Mouse (Mus musculus) CH12.LX (cell line): ENCODE data around the gene Cops7a. TPM values are rescaled to one million over a fixed set of nuclear protein-coding genes. Genes with fewer than 3 reads are reported as not detected.

ENCODE experiments used
- DNase-seq: peaks from one replicate; pipeline ENCODE4 v3.0.0-alpha.2; 2013; ENCODE audit errors: extremely low read depth
- H3K27ac ChIP-seq: 2 replicates; pipeline ENCODE4 v1.5.1; 2012; ENCODE audit warnings: low read depth, mild to moderate bottlenecking, control low read depth, moderate library complexity; ENCODE audit not compliant: insufficient read depth
- H3K27me3 ChIP-seq: replicated peaks from 2 replicates; pipeline ENCODE3; 2012; ENCODE audit warnings: inconsistent platforms
- H3K36me3 ChIP-seq, 2 experiments: replicated peaks in 1 of 2; 2 replicates each; pipeline versions ENCODE3 to v1.6.1; 2012; ENCODE audit warnings: inconsistent platforms in 1 of 2, low read length in 1 of 2, mild to moderate bottlenecking in 1 of 2, mixed read lengths in 1 of 2, moderate library complexity in 1 of 2; ENCODE audit not compliant: control insufficient read depth in 1 of 2, insufficient read depth in 1 of 2
- H3K4me1 ChIP-seq, 2 experiments: 2 replicates each; pipeline ENCODE4 v1.6.1; 2012; ENCODE audit warnings: inconsistent platforms in 1 of 2, moderate library complexity in 1 of 2; ENCODE audit not compliant: insufficient read depth in 2 of 2, control insufficient read depth in 1 of 2
- H3K4me2 ChIP-seq: 2 replicates; pipeline ENCODE4 v1.6.1; 2012; ENCODE audit warnings: low read depth, mild to moderate bottlenecking, control low read depth; ENCODE audit not compliant: poor library complexity, insufficient read depth, severe bottlenecking
- H3K4me3 ChIP-seq, 3 experiments: fragments of 150-350 bp in 1 of 3; sonication (generic) in 1 of 3; replicated peaks in 1 of 3; 2 replicates each; pipeline versions ENCODE3 to v1.5.1; 2011 to 2012; ENCODE audit warnings: low read depth in 2 of 3, low read length in 2 of 3, mild to moderate bottlenecking in 2 of 3, moderate library complexity in 2 of 3, control low read depth in 1 of 3, improper control_type of control experiment in 1 of 3, inconsistent platforms in 1 of 3, mixed read lengths in 1 of 3; ENCODE audit not compliant: poor library complexity in 1 of 3
- H3K79me2 ChIP-seq: replicated peaks from 2 replicates; pipeline ENCODE4 v1.6.1; 2012; ENCODE audit warnings: mild to moderate bottlenecking, moderate library complexity; ENCODE audit not compliant: control insufficient read depth, poor library complexity, insufficient read depth, severe bottlenecking; ENCODE audit errors: extremely low read depth
- H3K9ac ChIP-seq: 2 replicates; pipeline ENCODE4 v1.6.1; 2012; ENCODE audit warnings: low read depth, mild to moderate bottlenecking, control low read depth, moderate library complexity; ENCODE audit not compliant: insufficient read depth
- H3K9me3 ChIP-seq: replicated peaks from 2 replicates; pipeline ENCODE3; 2012; ENCODE audit warnings: low read length, inconsistent platforms, mixed read lengths
- BHLHE40 ChIP-seq: IDR thresholded peaks from 2 replicates; pipeline ENCODE4 v1.6.1; 2011; ENCODE audit warnings: mild to moderate bottlenecking, low read depth, low read length, improper control_type of control experiment
- CHD1 ChIP-seq: IDR thresholded peaks from 2 replicates; pipeline ENCODE4 v1.6.1; 2012; ENCODE audit warnings: low read depth, low read length, improper control_type of control experiment, inconsistent platforms
- CHD2 ChIP-seq: IDR thresholded peaks from 2 replicates; pipeline ENCODE4 v1.6.1; 2011; ENCODE audit warnings: low read length, improper control_type of control experiment
- ELF1 ChIP-seq: IDR thresholded peaks from 2 replicates; pipeline ENCODE4 v1.6.1; 2014; ENCODE audit warnings: low read depth, mild to moderate bottlenecking, inconsistent platforms, low read length, improper control_type of control experiment
- ETS1 ChIP-seq: conservative IDR thresholded peaks from 2 replicates; pipeline ENCODE4 v1.6.1; 2012; ENCODE audit warnings: low read depth, mild to moderate bottlenecking, inconsistent platforms, low read length, improper control_type of control experiment, moderate library complexity
- MAX ChIP-seq: IDR thresholded peaks from 2 replicates; pipeline ENCODE4 v1.6.1; 2011; ENCODE audit warnings: low read length, improper control_type of control experiment
- NELFE ChIP-seq: IDR thresholded peaks from 2 replicates; pipeline ENCODE4 v1.6.1; 2011; ENCODE audit warnings: low read depth, low read length, improper control_type of control experiment
- NRF1 ChIP-seq: IDR thresholded peaks from 2 replicates; pipeline ENCODE4 v1.6.1; 2014; ENCODE audit warnings: low read depth, mild to moderate bottlenecking, inconsistent platforms, low read length, improper control_type of control experiment, moderate library complexity
- POLR2AphosphoS2 ChIP-seq: IDR thresholded peaks from 2 replicates; pipeline ENCODE4 v1.6.1; 2011; ENCODE audit warnings: low read depth, low read length, improper control_type of control experiment
- RCOR1 ChIP-seq: conservative IDR thresholded peaks from 2 replicates; pipeline ENCODE4 v1.6.1; 2012; ENCODE audit warnings: low read depth, mild to moderate bottlenecking, inconsistent platforms, low read length, improper control_type of control experiment
- SIN3A ChIP-seq: IDR thresholded peaks from 2 replicates; pipeline ENCODE4 v1.6.1; 2012; ENCODE audit warnings: low read length, improper control_type of control experiment, inconsistent platforms
- TBP ChIP-seq: conservative IDR thresholded peaks from 2 replicates; pipeline ENCODE4 v1.6.1; 2011; ENCODE audit warnings: low read depth, low read length, improper control_type of control experiment
- UBTF ChIP-seq: IDR thresholded peaks from 2 replicates; pipeline ENCODE4 v1.6.1; 2012; ENCODE audit warnings: low read depth, mild to moderate bottlenecking, inconsistent platforms, low read length, improper control_type of control experiment, moderate library complexity
- ZC3H11A ChIP-seq: IDR thresholded peaks from 2 replicates; pipeline ENCODE4 v1.6.1; 2012; ENCODE audit warnings: low read depth, mild to moderate bottlenecking, inconsistent platforms, low read length, improper control_type of control experiment
- ZNF384 ChIP-seq: IDR thresholded peaks from 2 replicates; pipeline ENCODE4 v1.6.1; 2012; ENCODE audit warnings: low read depth, low read length, improper control_type of control experiment, inconsistent platforms
- dilution Hi-C: fragments of 300-500 bp; cut with MboI; formaldehyde crosslinking; loops from 2 replicates; pipeline ENCODE4 v1.14.3; 2020; ENCODE audit warnings: low sequenced_read_pairs; ENCODE audit not compliant: extremely low pct_unique_long_range_greater_than_20kb, extremely low pct_ligation_motif_present
- in situ Hi-C: fragments of 300-500 bp; cut with MboI; formaldehyde crosslinking; loops from 3 replicates; pipeline ENCODE4 v1.14.3; 2019; ENCODE audit warnings: low sequenced_read_pairs, low pct_ligation_motif_present, low pct_unique_long_range_greater_than_20kb, mixed read lengths
- polyA plus RNA-seq: library from polyadenylated mRNA; unstranded; fragments of >175 nt; gene quantifications from 2 replicates; pipeline ENCODE4 v1.2.1, GENCODE M21; 2012; ENCODE audit warnings: low read depth; ENCODE audit not compliant: insufficient read length
- total RNA-seq, 2 experiments: library from RNA; depleted of rRNA; stranded (reverse); fragments of 300-350 nt in 1 of 2; fragments of >200 nt in 1 of 2; gene quantifications; 2 replicates each; pipeline ENCODE4 v1.2.3; 2012 to 2014

Gene Cops7a
- total and polyA plus RNA-seq, 3 experiments = 73.2 to 114 (median 104) TPM

- Histone ChIP-seq H3K9ac (no peak overlapping the region), H3K36me3 (no peaks in the 10 kb centered on the region), H3K4me3 (no peak overlapping the region), H3K27ac (no peak overlapping the region), H3K4me1 (peaks cover 0 to 19% of the 10 kb centered on the region in 2 experiments; a peak in 3 of 4 replicates), H3K9me3 (no peaks in the 10 kb centered on the region), H3K27me3 (no peaks in the 10 kb centered on the region), H3K79me2 (no peaks in the 10 kb centered on the region), H3K4me2 (no peak overlapping the region)
- in situ Hi-C loops = no loop called here
- no peak for DNase-seq
- dilution Hi-C loops = no loop called here
- TF ChIP-seq ZNF384 (no peak), NRF1 (no peak), TBP (no peak), RCOR1 (no peak), ZC3H11A (no peak), MAX (no peak), UBTF (no peak), NELFE (no peak), ELF1 (no peak), POLR2AphosphoS2 (no peak), SIN3A (no peak), CHD2 (no peak)
These were observed 39.4 kb downstream of the Cops7a start for GRCm38 (mm10) chr6:124925941-124926340.

- no peak for TF ChIP-seq CHD2
- Histone ChIP-seq H3K4me3 (no peak overlapping the region), H3K9me3 (no peaks in the 10 kb centered on the region), H3K27ac (no peak overlapping the region), H3K4me2 (no peak overlapping the region), H3K79me2 (no peaks in the 10 kb centered on the region), H3K36me3 (no peaks in the 10 kb centered on the region), H3K4me1 (peaks cover 0 to 23% of the 10 kb centered on the region in 2 experiments; a peak in 3 of 4 replicates), H3K9ac (no peak overlapping the region), H3K27me3 (no peaks in the 10 kb centered on the region)
- in situ Hi-C loops = no loop called here
- dilution Hi-C loops = no loop called here
- no peak for DNase-seq
These were observed 40.1 kb downstream of the Cops7a start for GRCm38 (mm10) chr6:124925173-124925793.

- peak; percentile 52 for DNase-seq
- in situ Hi-C loops = no loop called here
- H3K4me3 ChIP-seq = no peak overlapping the region
- dilution Hi-C loops = no loop called here
- H3K9me3 ChIP-seq = no peaks in the 10 kb centered on the region
- no peak overlapping the region for H3K27ac ChIP-seq
- H3K79me2 ChIP-seq = no peaks in the 10 kb centered on the region
- no peak for TF ChIP-seq CHD1
- peak; percentile 57; the same call in 1 of the 2 replicates for TF ChIP-seq BHLHE40
- no peak for TF ChIP-seq ETS1
- TF ChIP-seq ZNF384 = peak; percentile 94
- H3K36me3 ChIP-seq = no peaks in the 10 kb centered on the region
- peaks cover 10% of the 10 kb centered on the region for H3K27me3 ChIP-seq
- no peak overlapping the region for H3K4me2 ChIP-seq
- H3K9ac ChIP-seq = no peak overlapping the region
- H3K4me1 ChIP-seq = peaks cover 3 to 42% of the 10 kb centered on the region in 2 experiments; a peak in 3 of 4 replicates
These were observed 43.8 kb downstream of the Cops7a start for GRCm38 (mm10) chr6:124921539-124921938.
